Mouse (Mus musculus): ENCODE measurements around the gene Enah. TPM values are rescaled to one million over a fixed set of nuclear protein-coding genes. Genes with fewer than 3 reads are reported as not detected.
A peak's percentile ranks its signal among the peaks of the same experiment; 100 is the strongest.

Gene Enah
- polyA plus RNA-seq, 1 experiment from 2014 or later = 0.36 TPM

GRCm38 (mm10) chr1:181878436-181878835 lies 141.4 kb downstream of the Enah start:
- H3K9ac ChIP-seq (replicated peaks) = no peak overlapping the region
- no peak for TF ChIP-seq CTCF (IDR thresholded peaks at IDR 0.05; ENCODE audit: low read depth)
- no peak for TF ChIP-seq EP300 (IDR thresholded peaks at IDR 0.05; ENCODE audit: low read depth)
- no peak overlapping the region for H3K4me2 ChIP-seq (ENCODE audit: low read depth, low read length)
- DNase-seq (no peak), ATAC-seq (no peak)
- peaks cover 8% of the 10 kb centered on the region; the same call in 1 of the 2 replicates for H3K4me1 ChIP-seq (ENCODE audit: insufficient read depth)
- H3K4me3 ChIP-seq (ENCODE audit: low read depth, low read length) = no peak overlapping the region
- H3K27ac ChIP-seq (ENCODE audit: low read depth) = no peak overlapping the region; the same call in 1 of the 2 replicates
- H3K9me3 ChIP-seq (ENCODE audit: low read length) = no peaks in the 10 kb centered on the region
- no peaks in the 10 kb centered on the region for H3K27me3 ChIP-seq (ENCODE audit: insufficient read depth, low read length)
- no peaks in the 10 kb centered on the region for H3K36me3 ChIP-seq (replicated peaks; ENCODE audit: insufficient read depth, low read length)
- WGBS (ENCODE audit: insufficient replicate concordance) = 71% methylated on average over 5 of the region's 5 CpGs

- Histone ChIP-seq H3K9ac (replicated peaks) (no peak overlapping the region), H3K4me3 (ENCODE audit: low read depth, low read length) (no peak overlapping the region), H3K9me3 (ENCODE audit: low read length) (no peaks in the 10 kb centered on the region), H3K27me3 (ENCODE audit: insufficient read depth, low read length) (no peaks in the 10 kb centered on the region), H3K36me3 (replicated peaks; ENCODE audit: insufficient read depth, low read length) (no peaks in the 10 kb centered on the region), H3K4me1 (ENCODE audit: insufficient read depth) (peaks cover 8% of the 10 kb centered on the region; the same call in 1 of the 2 replicates), H3K4me2 (ENCODE audit: low read depth, low read length) (no peak overlapping the region), H3K27ac (ENCODE audit: low read depth) (no peak overlapping the region)
- ATAC-seq (peak; percentile 19; the same call in 1 of the 2 replicates), DNase-seq (no peak)
- 36% methylated on average over 5 of the region's 5 CpGs for WGBS (ENCODE audit: insufficient replicate concordance)
- no peak for TF ChIP-seq CTCF (IDR thresholded peaks at IDR 0.05; ENCODE audit: low read depth)
- TF ChIP-seq EP300 (IDR thresholded peaks at IDR 0.05; ENCODE audit: low read depth) = no peak
Measured at GRCm38 (mm10) chr1:181877088-181877487, 142.7 kb downstream of the Enah start.

- no peak overlapping the region for H3K4me2 ChIP-seq (ENCODE audit: low read depth, low read length)
- H3K27ac ChIP-seq (ENCODE audit: low read depth) = no peak overlapping the region
- WGBS (ENCODE audit: insufficient replicate concordance) = 78% methylated on average over 3 of the region's 3 CpGs
- no peak for ATAC-seq
- no peaks in the 10 kb centered on the region for H3K27me3 ChIP-seq (ENCODE audit: insufficient read depth, low read length)
- peaks cover 8% of the 10 kb centered on the region; the same call in 1 of the 2 replicates for H3K4me1 ChIP-seq (ENCODE audit: insufficient read depth)
- TF ChIP-seq EP300 (IDR thresholded peaks at IDR 0.05; ENCODE audit: low read depth) (no peak), CTCF (IDR thresholded peaks at IDR 0.05; ENCODE audit: low read depth) (no peak)
- H3K9ac ChIP-seq (replicated peaks) = no peak overlapping the region
- no peak overlapping the region for H3K4me3 ChIP-seq (ENCODE audit: low read depth, low read length)
- DNase-seq = no peak
- H3K9me3 ChIP-seq (ENCODE audit: low read length) = no peaks in the 10 kb centered on the region
- H3K36me3 ChIP-seq (replicated peaks; ENCODE audit: insufficient read depth, low read length) = no peaks in the 10 kb centered on the region
Measured at GRCm38 (mm10) chr1:181876656-181877055, 143.1 kb downstream of the Enah start.

- Histone ChIP-seq H3K4me1 (ENCODE audit: insufficient read depth) (0 out of 2 replicates have a peak, but pooled peaks cover 2% of the 10 kb centered on the region), H3K27ac (ENCODE audit: low read depth) (no peak overlapping the region), H3K36me3 (replicated peaks; ENCODE audit: insufficient read depth, low read length) (no peaks in the 10 kb centered on the region), H3K9me3 (ENCODE audit: low read length) (no peaks in the 10 kb centered on the region), H3K4me2 (ENCODE audit: low read depth, low read length) (no peak overlapping the region), H3K27me3 (ENCODE audit: insufficient read depth, low read length) (no peaks in the 10 kb centered on the region), H3K4me3 (ENCODE audit: low read depth, low read length) (no peak overlapping the region), H3K9ac (replicated peaks) (no peak overlapping the region)
- no peak for DNase-seq
- ATAC-seq = peak; percentile 27
- 42% methylated on average over 9 of the region's 9 CpGs for WGBS (ENCODE audit: insufficient replicate concordance)
- no peak for TF ChIP-seq EP300 (IDR thresholded peaks at IDR 0.05; ENCODE audit: low read depth)
- no peak for TF ChIP-seq CTCF (IDR thresholded peaks at IDR 0.05; ENCODE audit: low read depth)
Measured at GRCm38 (mm10) chr1:181873086-181873920, 146.5 kb downstream of the Enah start.

- TF ChIP-seq CTCF (IDR thresholded peaks at IDR 0.05; ENCODE audit: low read depth) (no peak), EP300 (IDR thresholded peaks at IDR 0.05; ENCODE audit: low read depth) (no peak)
- 59% methylated on average over 3 of the region's 3 CpGs for WGBS (ENCODE audit: insufficient replicate concordance)
- H3K4me1 ChIP-seq (ENCODE audit: insufficient read depth) = 0 out of 2 replicates have a peak, but pooled peaks cover 2% of the 10 kb centered on the region
- H3K36me3 ChIP-seq (replicated peaks; ENCODE audit: insufficient read depth, low read length) = no peaks in the 10 kb centered on the region
- H3K4me2 ChIP-seq (ENCODE audit: low read depth, low read length) = no peak overlapping the region
- H3K9me3 ChIP-seq (ENCODE audit: low read length) = no peaks in the 10 kb centered on the region
- ATAC-seq (no peak), DNase-seq (no peak)
- H3K27ac ChIP-seq (ENCODE audit: low read depth) = no peak overlapping the region
- H3K27me3 ChIP-seq (ENCODE audit: insufficient read depth, low read length) = no peaks in the 10 kb centered on the region
- H3K9ac ChIP-seq (replicated peaks) = no peak overlapping the region
- H3K4me3 ChIP-seq (ENCODE audit: low read depth, low read length) = no peak overlapping the region
Measured at GRCm38 (mm10) chr1:181872639-181873038, 147.2 kb downstream of the Enah start.

GRCm38 (mm10) chr1:181866429-181867280 lies 153.1 kb downstream of the Enah start:
- H3K36me3 ChIP-seq (replicated peaks; ENCODE audit: insufficient read depth, low read length) = no peaks in the 10 kb centered on the region
- TF ChIP-seq EP300 (IDR thresholded peaks at IDR 0.05; ENCODE audit: low read depth) (no peak), CTCF (IDR thresholded peaks at IDR 0.05; ENCODE audit: low read depth) (no peak)
- no peak overlapping the region for H3K4me3 ChIP-seq (ENCODE audit: low read depth, low read length)
- H3K9me3 ChIP-seq (ENCODE audit: low read length) = no peaks in the 10 kb centered on the region
- DNase-seq (no peak), ATAC-seq (peak; percentile 20; the same call in 1 of the 2 replicates)
- no peaks in the 10 kb centered on the region for H3K27me3 ChIP-seq (ENCODE audit: insufficient read depth, low read length)
- no peak overlapping the region for H3K9ac ChIP-seq (replicated peaks)
- no peak overlapping the region for H3K4me2 ChIP-seq (ENCODE audit: low read depth, low read length)
- 52% methylated on average over 6 of the region's 6 CpGs for WGBS (ENCODE audit: insufficient replicate concordance)
- H3K4me1 ChIP-seq (ENCODE audit: insufficient read depth) = peaks cover 21% of the 10 kb centered on the region
- peak overlapping the region; percentile 79 for H3K27ac ChIP-seq (ENCODE audit: low read depth)
